Mouse (Mus musculus) adrenal gland, adult 2 months (tissue): Measurements from ENCODE around the gene Disc1. TPM values are rescaled to one million over a fixed set of nuclear protein-coding genes. Genes with fewer than 3 reads are reported as not detected.

ENCODE experiments used
- DNase-seq: peaks from one replicate; pipeline ENCODE4 v3.0.0; 2021
- polyA plus RNA-seq: library from polyadenylated mRNA; depleted of rRNA; stranded (reverse); fragments of >200 nt; gene quantifications from 2 replicates; pipeline ENCODE4 v1.2.3, GENCODE M21; 2012
- total RNA-seq, 2 experiments: library from RNA; stranded (reverse); gene quantifications; 2 replicates each; pipeline ENCODE4 v1.2.3; 2021

The Disc1 gene
- total and polyA plus RNA-seq, 3 experiments = 0.79 to 1.8 (median 1.2) TPM

- DNase-seq = peak; percentile 24
Observed at GRCm38 (mm10) chr8:125128305-125128704, 74.3 kb downstream of the Disc1 start.

- no peak for DNase-seq
Observed at GRCm38 (mm10) chr8:125130835-125131234, 76.8 kb downstream of the Disc1 start.

- peak; percentile 20 for DNase-seq
Observed at GRCm38 (mm10) chr8:125131265-125131664, 77.3 kb downstream of the Disc1 start.

- DNase-seq = peak; percentile 49
Observed at GRCm38 (mm10) chr8:125133685-125134114, 79.7 kb downstream of the Disc1 start.

GRCm38 (mm10) chr8:125134876-125135275, 80.9 kb downstream of the Disc1 start:
- no peak for DNase-seq

GRCm38 (mm10) chr8:125139689-125140150, 85.7 kb downstream of the Disc1 start:
- DNase-seq = no peak

GRCm38 (mm10) chr8:125140965-125141364, 87.0 kb downstream of the Disc1 start:
- no peak for DNase-seq

GRCm38 (mm10) chr8:125156863-125157640, 103.1 kb downstream of the Disc1 start:
- DNase-seq = no peak

GRCm38 (mm10) chr8:125157641-125158005, 103.6 kb downstream of the Disc1 start:
- DNase-seq = no peak

GRCm38 (mm10) chr8:125159387-125159786, 105.4 kb downstream of the Disc1 start:
- DNase-seq = no peak

GRCm38 (mm10) chr8:125163491-125163890, 109.5 kb downstream of the Disc1 start:
- DNase-seq = no peak

- DNase-seq = no peak
Observed at GRCm38 (mm10) chr8:125163906-125164305, 109.9 kb downstream of the Disc1 start.

GRCm38 (mm10) chr8:125165505-125166446, 111.8 kb downstream of the Disc1 start:
- peak; percentile 45 for DNase-seq

GRCm38 (mm10) chr8:125166545-125166944, 112.5 kb downstream of the Disc1 start:
- no peak for DNase-seq

- DNase-seq = no peak
Observed at GRCm38 (mm10) chr8:125166988-125167387, 113.0 kb downstream of the Disc1 start.

GRCm38 (mm10) chr8:125169628-125170027, 115.6 kb downstream of the Disc1 start:
- DNase-seq = no peak

GRCm38 (mm10) chr8:125171531-125171930, 117.5 kb downstream of the Disc1 start:
- peak; percentile 56 for DNase-seq

GRCm38 (mm10) chr8:125174237-125174636, 120.2 kb downstream of the Disc1 start:
- DNase-seq = peak; percentile 76

GRCm38 (mm10) chr8:125174851-125175250, 120.9 kb downstream of the Disc1 start:
- DNase-seq = no peak

- no peak for DNase-seq
Observed at GRCm38 (mm10) chr8:125175661-125176060, 121.7 kb downstream of the Disc1 start.

- no peak for DNase-seq
Observed at GRCm38 (mm10) chr8:125177091-125177490, 123.1 kb downstream of the Disc1 start.

GRCm38 (mm10) chr8:125177958-125178357, 124.0 kb downstream of the Disc1 start:
- DNase-seq = no peak
